Mouse (Mus musculus) midbrain, embryonic 12.5 days (tissue): Measurements from ENCODE around the gene B230217C12Rik. TPM values are rescaled to one million over a fixed set of nuclear protein-coding genes. Genes with fewer than 3 reads are reported as not detected.

ENCODE experiments used
- ATAC-seq: fragments of 200-750 bp; cut with Nextera tagmentation; 2 replicates; pipeline ENCODE4 v1.8.0; 2017; ENCODE audit warnings: low read depth, moderate TSS enrichment, moderate library complexity; ENCODE audit not compliant: low FRiP score
- H3K27ac ChIP-seq: fragments of 300-500 bp; sonication (generic); replicated peaks from 2 replicates; pipeline ENCODE4 v1.5.1; 2016; ENCODE audit warnings: mild to moderate bottlenecking
- H3K27me3 ChIP-seq: fragments of 300-500 bp; sonication (generic); 2 replicates; pipeline ENCODE4 v1.6.1; 2016; ENCODE audit warnings: mild to moderate bottlenecking
- H3K36me3 ChIP-seq: fragments of 300-500 bp; sonication (generic); 2 replicates; pipeline ENCODE4 v1.6.1; 2016
- H3K4me1 ChIP-seq: fragments of 300-500 bp; sonication (generic); 2 replicates; pipeline ENCODE4 v1.6.1; 2016
- H3K4me2 ChIP-seq: fragments of 300-500 bp; sonication (generic); replicated peaks from 2 replicates; pipeline ENCODE4 v1.6.1; 2016; ENCODE audit warnings: mild to moderate bottlenecking, moderate library complexity
- H3K4me3 ChIP-seq: fragments of 300-500 bp; sonication (generic); 2 replicates; pipeline ENCODE4 v1.5.1; 2016; ENCODE audit warnings: mild to moderate bottlenecking
- H3K9ac ChIP-seq: fragments of 300-500 bp; sonication (generic); replicated peaks from 2 replicates; pipeline ENCODE4 v1.6.1; 2016; ENCODE audit warnings: mild to moderate bottlenecking, moderate library complexity
- H3K9me3 ChIP-seq: fragments of 300-500 bp; sonication (generic); 2 replicates; pipeline ENCODE4 v1.6.1; 2016; ENCODE audit warnings: mild to moderate bottlenecking
- whole genome bisulfite sequencing: fragments of 180-500 bp; shearing (Covaris S2); methylation state at CpG from one replicate; pipeline ENCODE4 v1.1.7; 2016; 5-methylcytosine and 5-hydroxymethylcytosine counted together
- polyA plus RNA-seq: library from polyadenylated mRNA; unstranded; fragments of >200 nt; fragmentation: Nextera tagmentation; extraction: Ambion mirVana; gene quantifications from 2 replicates; pipeline ENCODE4 v1.2.1, GENCODE M21; 2016

The B230217C12Rik gene
- polyA plus RNA-seq, 1 experiment from 2014 or later = 15.8 TPM

DNA sequence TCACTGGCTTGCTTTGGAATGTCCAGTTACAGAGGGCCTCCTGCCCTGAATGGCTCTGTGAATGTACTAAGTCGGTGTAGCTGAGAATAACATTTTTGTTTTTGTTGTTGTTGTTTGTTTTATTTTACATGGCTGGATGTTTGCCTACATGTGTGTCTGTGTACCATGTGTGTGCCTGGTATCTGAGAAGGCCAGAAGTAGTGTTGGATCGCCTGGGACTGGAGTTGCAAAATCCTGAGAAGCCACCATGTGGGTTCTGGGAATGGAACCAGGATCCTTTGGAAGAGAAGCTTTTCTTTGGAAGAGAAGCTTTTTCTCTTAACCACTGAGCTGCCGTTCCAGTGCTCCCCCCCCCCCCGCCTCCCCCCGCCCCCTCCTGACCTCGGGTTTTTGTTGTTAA, 38.1 kb upstream of the B230217C12Rik start:
- Histone ChIP-seq H3K36me3 (peaks cover 7% of the 10 kb centered on the region; the same call in 1 of the 2 replicates), H3K4me1 (peaks cover 54% of the 10 kb centered on the region), H3K27ac (no peak overlapping the region), H3K9ac (no peak overlapping the region), H3K4me3 (0 out of 2 replicates have a peak overlapping the region, but pooled peaks have one; percentile 87), H3K27me3 (no peaks in the 10 kb centered on the region), H3K9me3 (no peaks in the 10 kb centered on the region), H3K4me2 (peak overlapping the region; percentile 79; the same call in 1 of the 2 replicates)
- 39% methylated on average over 6 of the region's 6 CpGs for WGBS
- no peak for ATAC-seq

- no peak for ATAC-seq
- H3K9me3 ChIP-seq = no peaks in the 10 kb centered on the region
- no peak overlapping the region for H3K4me2 ChIP-seq
- H3K9ac ChIP-seq = no peak overlapping the region
- WGBS = 88% methylated on average over 5 of the region's 5 CpGs
- H3K36me3 ChIP-seq = peaks cover 14% of the 10 kb centered on the region
- H3K27ac ChIP-seq = no peak overlapping the region
- no peak overlapping the region for H3K4me3 ChIP-seq
- no peaks in the 10 kb centered on the region for H3K27me3 ChIP-seq
- peaks cover 67% of the 10 kb centered on the region for H3K4me1 ChIP-seq
These were observed 36.7 kb upstream of the B230217C12Rik start for GRCm38 (mm10) chr11:97803847-97804246.

DNA sequence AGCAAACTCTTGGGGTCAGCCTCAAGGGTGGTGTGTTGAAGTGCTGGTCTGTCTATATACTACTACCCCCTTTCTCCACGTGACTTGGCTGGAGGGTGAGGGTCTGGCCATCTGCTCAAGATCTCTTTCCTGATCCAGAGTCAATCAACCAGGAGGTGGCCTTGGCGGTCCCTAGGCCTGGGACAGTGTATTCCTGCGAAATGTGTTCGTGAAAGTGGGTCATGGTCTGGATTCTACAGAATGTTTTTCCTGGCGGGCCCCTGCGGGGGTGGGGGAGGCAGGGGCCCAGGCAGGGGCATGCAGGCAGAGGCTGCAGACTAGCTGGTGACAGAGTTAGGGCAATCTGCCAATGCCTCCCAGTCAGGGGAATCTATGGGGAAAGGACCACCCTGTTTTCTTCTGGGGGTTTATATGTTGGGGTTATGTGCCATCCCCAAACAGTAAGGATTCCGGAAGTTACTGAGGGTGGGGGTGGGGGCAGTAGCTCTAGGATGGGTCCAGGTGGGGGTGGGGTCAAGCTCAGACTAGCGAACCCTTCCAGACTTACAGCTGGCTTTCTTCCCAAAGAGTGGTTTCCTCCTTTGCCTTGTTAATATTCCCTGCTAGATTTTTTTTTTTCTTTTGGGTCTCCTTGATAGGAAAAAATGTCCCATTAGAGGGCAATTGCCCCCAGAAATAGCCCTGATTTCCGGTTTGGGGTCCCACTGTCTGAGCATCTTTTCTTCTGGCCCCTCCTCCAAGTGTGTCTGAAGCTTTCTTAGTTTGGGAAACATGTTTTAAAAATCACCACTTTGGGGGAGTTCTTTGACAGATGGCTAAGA, 35.5 kb upstream of the B230217C12Rik start:
- H3K36me3 ChIP-seq = peaks cover 23% of the 10 kb centered on the region
- WGBS = 42% methylated on average over 9 of the region's 9 CpGs
- H3K9ac ChIP-seq = peak overlapping the region; percentile 7; the same call in 1 of the 2 replicates
- peak overlapping the region; percentile 74 for H3K27ac ChIP-seq
- ATAC-seq = no peak
- no peaks in the 10 kb centered on the region for H3K27me3 ChIP-seq
- H3K4me1 ChIP-seq = peaks cover 76% of the 10 kb centered on the region
- H3K9me3 ChIP-seq = no peaks in the 10 kb centered on the region
- H3K4me3 ChIP-seq = no peak overlapping the region
- H3K4me2 ChIP-seq = peak overlapping the region; percentile 36; the same call in 1 of the 2 replicates

GRCm38 (mm10) chr11:97805662-97806612, 34.6 kb upstream of the B230217C12Rik start:
- H3K4me2 ChIP-seq = peak overlapping the region; percentile 36
- WGBS = 42% methylated on average over 15 of the region's 15 CpGs
- H3K36me3 ChIP-seq = peaks cover 23% of the 10 kb centered on the region
- peak overlapping the region; percentile 17; the same call in 1 of the 2 replicates for H3K9ac ChIP-seq
- ATAC-seq = peak; percentile 75
- H3K27me3 ChIP-seq = no peaks in the 10 kb centered on the region
- peaks cover 79% of the 10 kb centered on the region for H3K4me1 ChIP-seq
- no peaks in the 10 kb centered on the region for H3K9me3 ChIP-seq
- peak overlapping the region; percentile 74 for H3K27ac ChIP-seq
- H3K4me3 ChIP-seq = peak overlapping the region; percentile 11; the same call in 1 of the 2 replicates

DNA sequence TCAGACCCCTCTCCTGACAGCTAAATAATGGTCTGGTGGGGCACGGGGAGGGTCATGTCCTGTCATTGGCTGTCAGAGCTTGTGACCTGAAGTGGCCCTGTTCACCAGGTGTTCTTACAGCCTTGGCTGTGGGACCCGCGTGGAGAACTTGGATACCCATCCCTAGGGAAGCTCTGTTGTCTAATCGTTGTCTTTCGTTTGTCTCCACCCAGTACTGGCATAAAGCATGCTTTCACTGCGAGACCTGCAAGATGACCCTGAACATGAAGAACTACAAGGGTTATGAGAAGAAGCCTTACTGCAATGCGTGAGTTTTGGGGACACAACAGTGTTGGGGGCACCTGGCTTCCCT, 34.0 kb upstream of the B230217C12Rik start:
- Histone ChIP-seq H3K4me3 (no peak overlapping the region), H3K9ac (no peak overlapping the region), H3K9me3 (no peaks in the 10 kb centered on the region), H3K36me3 (peaks cover 23% of the 10 kb centered on the region), H3K4me2 (peak overlapping the region; percentile 36; the same call in 1 of the 2 replicates), H3K4me1 (peaks cover 79% of the 10 kb centered on the region), H3K27me3 (no peaks in the 10 kb centered on the region), H3K27ac (peak overlapping the region; percentile 74; the same call in 1 of the 2 replicates)
- 64% methylated on average over 7 of the region's 7 CpGs for WGBS
- no peak for ATAC-seq

DNA sequence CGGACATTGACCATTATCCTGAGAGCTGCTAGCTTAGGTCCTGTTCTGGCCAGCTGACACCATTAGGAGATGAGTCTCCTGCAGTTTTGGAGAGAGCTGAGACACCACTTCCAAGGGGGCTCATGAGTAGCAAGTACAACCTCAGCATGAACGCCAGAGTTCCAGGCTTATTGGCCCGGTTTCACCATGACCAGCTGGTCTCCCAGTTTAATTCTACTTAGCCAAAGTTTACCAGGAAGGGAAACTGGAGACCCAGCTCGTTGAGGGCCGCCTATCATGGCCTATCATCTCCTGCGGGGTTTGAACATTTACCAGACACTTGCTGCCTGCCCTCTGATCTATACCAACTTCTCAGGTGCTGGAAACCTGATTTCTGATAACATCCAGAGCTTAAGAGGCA, 33.0 kb upstream of the B230217C12Rik start:
- Histone ChIP-seq H3K27ac (peak overlapping the region; percentile 8; the same call in 1 of the 2 replicates), H3K4me1 (peaks cover 81% of the 10 kb centered on the region), H3K4me3 (no peak overlapping the region), H3K27me3 (no peaks in the 10 kb centered on the region), H3K36me3 (peaks cover 23% of the 10 kb centered on the region), H3K9me3 (no peaks in the 10 kb centered on the region), H3K9ac (no peak overlapping the region), H3K4me2 (no peak overlapping the region)
- 53% methylated on average over 6 of the region's 6 CpGs for WGBS
- ATAC-seq = no peak

DNA sequence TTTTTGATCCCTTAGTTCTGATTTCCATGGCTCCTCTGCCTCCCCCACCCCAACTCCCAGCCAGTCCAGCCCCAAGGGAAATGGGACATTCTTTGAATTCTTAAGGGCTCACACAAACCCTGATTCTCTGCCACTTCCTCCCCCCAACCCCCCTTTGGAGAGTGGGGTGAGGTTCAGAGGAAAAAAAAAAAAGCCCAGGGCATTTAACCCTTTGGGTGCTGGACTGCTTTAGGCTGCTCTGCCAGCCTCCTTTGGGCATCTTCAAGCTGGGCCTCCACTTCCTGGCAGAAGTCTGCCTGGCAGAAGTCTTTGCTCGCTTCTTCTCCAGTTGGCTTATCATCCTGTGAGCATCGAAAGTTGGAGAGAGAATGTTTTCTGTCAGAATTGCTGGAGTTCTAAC, 32.5 kb upstream of the B230217C12Rik start:
- Histone ChIP-seq H3K27me3 (no peaks in the 10 kb centered on the region), H3K4me3 (no peak overlapping the region), H3K9ac (no peak overlapping the region), H3K9me3 (no peaks in the 10 kb centered on the region), H3K4me1 (peaks cover 85% of the 10 kb centered on the region), H3K36me3 (peaks cover 23% of the 10 kb centered on the region), H3K27ac (no peak overlapping the region), H3K4me2 (no peak overlapping the region)
- WGBS = 85% methylated on average over 2 of the region's 2 CpGs
- ATAC-seq = no peak

GRCm38 (mm10) chr11:97808621-97809234, 31.9 kb upstream of the B230217C12Rik start:
- Histone ChIP-seq H3K36me3 (peaks cover 25% of the 10 kb centered on the region), H3K27ac (0 out of 2 replicates have a peak overlapping the region, but pooled peaks have one; percentile 49)
- WGBS = 36% methylated on average over 5 of the region's 5 CpGs

GRCm38 (mm10) chr11:97809235-97810121, 31.1 kb upstream of the B230217C12Rik start:
- H3K36me3 ChIP-seq = peaks cover 30% of the 10 kb centered on the region
- no peak for ATAC-seq
- H3K27me3 ChIP-seq = no peaks in the 10 kb centered on the region
- peak overlapping the region; percentile 16; the same call in 1 of the 2 replicates for H3K9ac ChIP-seq
- no peaks in the 10 kb centered on the region for H3K9me3 ChIP-seq
- H3K27ac ChIP-seq = 0 out of 2 replicates have a peak overlapping the region, but pooled peaks have one; percentile 49
- peaks cover 91% of the 10 kb centered on the region for H3K4me1 ChIP-seq
- no peak overlapping the region for H3K4me2 ChIP-seq
- WGBS = 76% methylated on average over 7 of the region's 7 CpGs
- H3K4me3 ChIP-seq = no peak overlapping the region

More at GRCm38 (mm10) chr11:97808621-97809234, 31.9 kb upstream of the B230217C12Rik start:
- ATAC-seq = no peak
- no peak overlapping the region for H3K4me3 ChIP-seq
- no peak overlapping the region; the same call in 1 of the 2 replicates for H3K9ac ChIP-seq
- H3K4me2 ChIP-seq = no peak overlapping the region
- no peaks in the 10 kb centered on the region for H3K9me3 ChIP-seq
- H3K4me1 ChIP-seq = peaks cover 92% of the 10 kb centered on the region
- no peaks in the 10 kb centered on the region for H3K27me3 ChIP-seq

GRCm38 (mm10) chr11:97810356-97810755, 30.2 kb upstream of the B230217C12Rik start:
- Histone ChIP-seq H3K4me2 (no peak overlapping the region), H3K4me3 (no peak overlapping the region), H3K9me3 (no peaks in the 10 kb centered on the region), H3K27me3 (no peaks in the 10 kb centered on the region), H3K4me1 (peaks cover 87% of the 10 kb centered on the region), H3K36me3 (peaks cover 35% of the 10 kb centered on the region), H3K27ac (peak overlapping the region; percentile 27; the same call in 1 of the 2 replicates), H3K9ac (no peak overlapping the region)
- 78% methylated on average over 7 of the region's 7 CpGs for WGBS
- no peak for ATAC-seq
